Mouse (Mus musculus): ENCODE data around the gene Ptcd3. TPM values are rescaled to one million over a fixed set of nuclear protein-coding genes. Genes with fewer than 3 reads are reported as not detected.
A peak's percentile ranks its signal among the peaks of the same experiment; 100 is the strongest.
"Not testable (repeated sequence)": the region's sequence is repeated elsewhere in the genome, so short reads cannot be mapped to it uniquely, and the experiment has no call there.

Ptcd3 gene
- polyA plus RNA-seq, 1 experiment from 2014 or later: 125 TPM

DNA sequence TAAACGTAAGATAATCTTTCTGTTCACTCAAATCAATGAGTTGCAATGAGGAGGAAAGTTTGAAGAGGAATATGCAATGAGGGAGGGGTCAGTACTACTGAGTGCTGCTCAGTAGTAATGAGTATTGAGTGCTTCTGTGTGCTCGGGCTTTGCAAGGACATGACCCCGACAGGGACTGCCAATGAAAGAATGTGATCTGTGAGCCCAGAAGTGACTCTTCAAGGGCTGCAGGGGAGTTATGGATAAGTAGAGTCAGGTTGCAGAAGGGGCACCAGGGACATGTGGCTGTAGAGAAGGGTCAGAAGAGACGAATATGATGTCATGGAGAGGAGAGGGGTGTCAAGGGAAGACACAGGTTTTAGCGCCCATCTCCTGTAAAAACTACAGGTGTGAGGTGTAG lies 23.8 kb upstream of the Ptcd3 start:
- Histone ChIP-seq H3K36me3 (ENCODE audit: control insufficient read depth, insufficient read depth, low read length) (peaks cover 28% of the 10 kb centered on the region), H3K4me2 (no peak overlapping the region), H3K27me3 (ENCODE audit: control insufficient read depth, insufficient read depth, low read length) (no peaks in the 10 kb centered on the region), H3K9me3 (ENCODE audit: control insufficient read depth, low read length) (no peaks in the 10 kb centered on the region), H3K27ac (ENCODE audit: low read depth, low read length) (no peak overlapping the region), H3K4me1 (ENCODE audit: control insufficient read depth, insufficient read depth, low read length) (no peaks in the 10 kb centered on the region), H3K9ac (ENCODE audit: low read length) (no peak overlapping the region), H3K4me3 (ENCODE audit: low read depth, low read length) (no peak overlapping the region)
- ATAC-seq (ENCODE audit: low FRiP score): no peak
- 83% methylated on average over 5 of the region's 5 CpGs for WGBS
- no peak for DNase-seq (ENCODE audit: low spot score, missing footprints)

DNA sequence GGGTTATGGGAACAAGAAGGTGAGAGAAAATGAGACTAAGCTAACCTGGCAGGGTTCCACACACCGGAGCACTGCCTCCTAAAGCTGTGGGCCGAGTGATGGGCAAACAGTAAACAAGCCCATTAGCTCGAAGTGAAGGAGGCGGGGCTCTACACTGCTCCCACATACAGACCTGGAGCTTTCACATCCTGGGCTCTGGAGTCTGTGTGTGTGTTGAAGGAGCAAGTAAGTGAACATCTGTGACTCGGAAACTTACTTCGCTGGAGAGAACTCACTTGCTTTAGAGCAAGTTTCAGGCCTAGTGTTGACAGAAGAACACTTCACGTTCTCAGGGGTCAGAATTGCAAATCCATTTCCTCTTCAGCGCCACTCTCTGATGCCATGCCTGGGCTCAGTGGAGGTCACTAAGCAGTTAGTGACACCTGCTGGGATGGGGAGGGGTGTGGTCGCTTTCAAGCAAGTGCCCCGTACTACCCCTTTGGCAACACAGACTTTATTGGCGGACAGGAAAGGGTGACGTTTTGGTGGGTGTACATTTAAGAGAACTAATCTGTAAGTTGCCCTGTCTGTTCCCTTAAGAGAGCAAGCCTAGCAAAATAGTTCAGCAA lies 22.4 kb upstream of the Ptcd3 start:
- Histone ChIP-seq H3K9me3 (ENCODE audit: control insufficient read depth, low read length) (no peaks in the 10 kb centered on the region), H3K27me3 (ENCODE audit: control insufficient read depth, insufficient read depth, low read length) (no peaks in the 10 kb centered on the region), H3K27ac (ENCODE audit: low read depth, low read length) (no peak overlapping the region), H3K9ac (ENCODE audit: low read length) (no peak overlapping the region), H3K4me3 (ENCODE audit: low read depth, low read length) (no peak overlapping the region), H3K4me1 (ENCODE audit: control insufficient read depth, insufficient read depth, low read length) (no peaks in the 10 kb centered on the region), H3K4me2 (no peak overlapping the region), H3K36me3 (ENCODE audit: control insufficient read depth, insufficient read depth, low read length) (peaks cover 25% of the 10 kb centered on the region)
- ATAC-seq (ENCODE audit: low FRiP score) (no peak), DNase-seq (ENCODE audit: low spot score, missing footprints) (no peak)
- WGBS: 88% methylated on average over 12 of the region's 12 CpGs

DNA sequence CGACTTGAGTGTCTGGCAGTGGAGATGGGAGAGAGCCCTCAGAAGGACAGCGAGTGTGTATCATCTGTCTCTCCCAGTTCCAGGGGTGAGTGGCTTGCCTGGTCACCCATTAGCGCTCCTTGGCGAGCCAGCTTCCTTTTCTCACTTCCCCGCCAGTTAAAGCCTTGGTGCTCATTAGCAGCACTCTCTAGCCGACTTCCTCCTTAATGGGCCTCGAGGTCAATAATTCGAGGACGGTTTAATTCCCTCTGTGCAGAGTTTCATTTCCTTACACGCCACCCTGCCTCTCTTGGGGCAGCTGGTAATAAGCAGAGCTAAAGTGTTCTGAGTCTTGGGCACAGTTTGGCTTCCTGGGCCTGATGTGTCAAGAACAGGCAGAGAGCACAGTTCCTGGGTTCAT lies 21.5 kb upstream of the Ptcd3 start:
- Histone ChIP-seq H3K27me3 (ENCODE audit: control insufficient read depth, insufficient read depth, low read length) (no peaks in the 10 kb centered on the region), H3K4me1 (ENCODE audit: control insufficient read depth, insufficient read depth, low read length) (no peaks in the 10 kb centered on the region), H3K36me3 (ENCODE audit: control insufficient read depth, insufficient read depth, low read length) (peaks cover 25% of the 10 kb centered on the region), H3K9ac (ENCODE audit: low read length) (no peak overlapping the region), H3K4me3 (ENCODE audit: low read depth, low read length) (no peak overlapping the region), H3K4me2 (no peak overlapping the region), H3K9me3 (ENCODE audit: control insufficient read depth, low read length) (no peaks in the 10 kb centered on the region), H3K27ac (ENCODE audit: low read depth, low read length) (no peak overlapping the region)
- ATAC-seq (ENCODE audit: low FRiP score): no peak
- WGBS: 94% methylated on average over 10 of the region's 10 CpGs
- no peak for DNase-seq (ENCODE audit: low spot score, missing footprints)

DNA sequence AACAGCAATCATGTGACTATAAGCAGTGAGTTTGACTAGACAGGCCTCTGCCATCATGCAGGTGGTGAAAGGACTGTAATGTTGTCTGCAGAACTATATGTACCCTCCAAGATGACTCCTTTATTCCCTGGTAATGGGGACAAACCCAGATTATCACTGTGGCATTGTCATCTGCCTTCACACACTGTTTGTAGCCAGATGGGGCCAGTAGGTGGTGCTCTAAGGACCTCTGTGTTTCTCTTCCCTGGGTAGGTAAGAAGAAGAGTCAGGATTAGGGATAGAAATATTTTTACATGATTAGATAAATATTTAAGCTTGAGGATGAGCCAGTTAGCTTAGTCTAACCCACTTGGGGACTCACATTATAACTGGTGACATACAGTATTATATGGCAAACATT lies 19.4 kb upstream of the Ptcd3 start:
- ATAC-seq (ENCODE audit: low FRiP score): no peak
- no peak overlapping the region for H3K9ac ChIP-seq (ENCODE audit: low read length)
- DNase-seq (ENCODE audit: low spot score, missing footprints): peak; percentile 91
- no peak overlapping the region for H3K4me3 ChIP-seq (ENCODE audit: low read depth, low read length)
- H3K27me3 ChIP-seq (ENCODE audit: control insufficient read depth, insufficient read depth, low read length): no peaks in the 10 kb centered on the region
- no peak overlapping the region for H3K27ac ChIP-seq (ENCODE audit: low read depth, low read length)
- H3K36me3 ChIP-seq (ENCODE audit: control insufficient read depth, insufficient read depth, low read length): peaks cover 15% of the 10 kb centered on the region
- no peaks in the 10 kb centered on the region for H3K4me1 ChIP-seq (ENCODE audit: control insufficient read depth, insufficient read depth, low read length)
- H3K4me2 ChIP-seq: no peak overlapping the region
- H3K9me3 ChIP-seq (ENCODE audit: control insufficient read depth, low read length): no peaks in the 10 kb centered on the region

DNA sequence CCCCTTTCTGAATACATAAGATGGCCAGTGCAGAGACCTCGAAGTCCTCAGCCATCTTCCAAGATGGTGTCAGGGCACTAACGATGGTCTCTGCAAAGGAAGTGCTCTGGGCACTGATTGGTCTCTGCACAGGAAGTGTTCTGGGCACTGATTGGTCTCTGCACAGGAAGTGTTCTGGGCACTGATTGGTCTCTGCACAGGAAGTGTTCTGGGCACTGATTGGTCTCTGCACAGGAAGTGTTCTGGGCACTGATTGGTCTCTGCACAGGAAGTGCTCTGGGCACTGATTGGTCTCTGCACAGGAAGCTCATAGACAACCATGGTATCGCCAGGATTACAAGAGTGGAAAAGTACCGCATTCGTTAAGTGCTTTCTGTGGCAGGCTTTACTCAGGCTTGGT lies 16.7 kb upstream of the Ptcd3 start:
- not testable (repeated sequence) for H3K27ac ChIP-seq (ENCODE audit: low read depth, low read length); DNase-seq (ENCODE audit: low spot score, missing footprints); H3K4me1 ChIP-seq (ENCODE audit: control insufficient read depth, insufficient read depth, low read length); H3K4me2 ChIP-seq; H3K36me3 ChIP-seq (ENCODE audit: control insufficient read depth, insufficient read depth, low read length); H3K4me3 ChIP-seq (ENCODE audit: low read depth, low read length); H3K27me3 ChIP-seq (ENCODE audit: control insufficient read depth, insufficient read depth, low read length); H3K9ac ChIP-seq (ENCODE audit: low read length); H3K9me3 ChIP-seq (ENCODE audit: control insufficient read depth, low read length); ATAC-seq (ENCODE audit: low FRiP score)
- WGBS: 88% methylated on average over 5 of the region's 5 CpGs

DNA sequence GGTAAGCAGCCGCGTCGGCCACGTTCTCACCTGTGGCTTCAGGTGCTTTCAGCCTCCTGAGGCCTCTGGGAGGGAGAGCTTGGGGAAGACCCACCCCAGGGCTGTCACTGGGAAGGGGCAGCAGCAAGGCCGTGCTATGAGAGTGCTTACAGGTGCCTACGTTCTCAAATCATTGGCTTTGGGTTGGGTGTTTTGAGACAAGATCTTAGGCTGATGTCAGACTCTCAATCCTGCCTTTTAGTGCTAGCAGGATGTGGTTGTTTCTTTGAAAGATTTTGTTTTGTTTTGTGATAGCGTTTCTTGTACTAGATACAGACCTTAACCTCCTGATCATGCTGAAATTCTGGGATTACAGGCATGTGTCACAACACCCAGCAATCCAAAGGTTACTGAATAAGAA lies 12.2 kb upstream of the Ptcd3 start:
- Histone ChIP-seq H3K4me3 (ENCODE audit: low read depth, low read length) (no peak overlapping the region), H3K4me1 (ENCODE audit: control insufficient read depth, insufficient read depth, low read length) (no peaks in the 10 kb centered on the region), H3K4me2 (no peak overlapping the region), H3K27ac (ENCODE audit: low read depth, low read length) (no peak overlapping the region), H3K9me3 (ENCODE audit: control insufficient read depth, low read length) (no peaks in the 10 kb centered on the region), H3K36me3 (ENCODE audit: control insufficient read depth, insufficient read depth, low read length) (peaks cover 8% of the 10 kb centered on the region; the same call in 1 of the 2 replicates), H3K27me3 (ENCODE audit: control insufficient read depth, insufficient read depth, low read length) (no peaks in the 10 kb centered on the region), H3K9ac (ENCODE audit: low read length) (no peak overlapping the region)
- 94% methylated on average over 7 of the region's 7 CpGs for WGBS
- DNase-seq (ENCODE audit: low spot score, missing footprints): no peak
- no peak for ATAC-seq (ENCODE audit: low FRiP score)

DNA sequence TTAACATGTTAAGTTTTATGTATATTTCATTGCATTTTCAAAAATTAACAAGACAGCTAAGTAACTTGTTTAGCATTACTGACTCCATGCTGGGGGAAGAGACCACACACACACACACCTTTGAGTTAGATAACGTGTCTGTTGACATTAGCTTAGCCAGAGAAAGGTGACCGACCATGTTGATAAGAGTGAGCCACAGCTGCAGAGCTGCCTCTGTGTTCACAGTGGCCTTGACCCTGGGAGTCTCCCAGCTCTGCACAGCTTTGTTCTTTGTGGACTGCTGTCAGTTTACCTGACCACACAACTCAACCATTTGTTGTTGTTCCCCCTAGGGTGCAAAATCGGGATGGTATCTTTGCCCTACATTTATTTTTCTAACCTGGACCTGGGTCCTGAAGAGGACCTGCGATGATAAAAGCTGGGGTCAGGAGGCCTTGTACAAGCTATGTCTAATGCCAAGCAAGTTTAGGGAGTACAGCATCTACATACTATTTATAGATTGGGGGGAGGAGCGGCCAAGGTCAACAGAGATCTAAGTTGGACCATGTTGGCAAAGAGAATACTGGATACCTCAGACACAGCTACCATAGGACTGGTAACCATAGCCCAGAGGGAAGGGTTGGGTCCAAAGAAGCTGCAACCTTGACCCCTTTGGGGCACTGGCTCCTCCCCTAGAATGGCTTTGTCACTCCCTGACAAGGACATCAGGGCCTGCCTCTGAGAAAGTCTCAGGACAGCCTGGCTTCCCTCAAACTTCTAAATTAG lies 3.3 kb upstream of the Ptcd3 start:
- H3K9me3 ChIP-seq (ENCODE audit: control insufficient read depth, low read length): no peaks in the 10 kb centered on the region
- no peak overlapping the region for H3K4me3 ChIP-seq (ENCODE audit: low read depth, low read length)
- H3K36me3 ChIP-seq (ENCODE audit: control insufficient read depth, insufficient read depth, low read length): no peaks in the 10 kb centered on the region; the same call in 1 of the 2 replicates
- H3K9ac ChIP-seq (ENCODE audit: low read length): no peak overlapping the region
- H3K4me2 ChIP-seq: no peak overlapping the region
- no peak for DNase-seq (ENCODE audit: low spot score, missing footprints)
- no peaks in the 10 kb centered on the region for H3K27me3 ChIP-seq (ENCODE audit: control insufficient read depth, insufficient read depth, low read length)
- 84% methylated on average over 5 of the region's 5 CpGs for WGBS
- peaks cover 3% of the 10 kb centered on the region for H3K4me1 ChIP-seq (ENCODE audit: control insufficient read depth, insufficient read depth, low read length)
- no peak overlapping the region for H3K27ac ChIP-seq (ENCODE audit: low read depth, low read length)
- ATAC-seq (ENCODE audit: low FRiP score): no peak

DNA sequence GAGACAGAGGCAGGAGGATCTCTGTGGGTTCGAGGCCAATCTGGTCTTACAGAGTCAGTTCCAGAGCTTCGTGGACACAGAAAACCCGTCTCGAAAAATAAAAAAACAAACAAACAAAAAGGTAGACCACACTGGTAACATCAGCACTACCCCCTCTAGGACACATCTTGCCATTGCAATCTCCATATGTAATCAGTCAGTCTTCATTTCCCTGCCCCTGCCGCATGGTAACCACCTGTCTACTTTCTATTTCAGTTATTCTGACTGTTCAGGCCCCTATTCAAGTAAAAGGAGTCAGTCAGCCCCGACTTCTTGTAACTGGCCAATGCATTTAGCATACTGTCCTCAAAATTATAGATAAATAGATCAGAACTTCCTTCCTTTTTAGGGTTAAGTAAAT lies 1.3 kb upstream of the Ptcd3 start:
- Histone ChIP-seq H3K27me3 (ENCODE audit: control insufficient read depth, insufficient read depth, low read length) (no peaks in the 10 kb centered on the region), H3K4me1 (ENCODE audit: control insufficient read depth, insufficient read depth, low read length) (peaks cover 3% of the 10 kb centered on the region), H3K9me3 (ENCODE audit: control insufficient read depth, low read length) (no peaks in the 10 kb centered on the region), H3K4me2 (peak overlapping the region; percentile 68), H3K9ac (ENCODE audit: low read length) (no peak overlapping the region; the same call in 1 of the 2 replicates), H3K36me3 (ENCODE audit: control insufficient read depth, insufficient read depth, low read length) (no peaks in the 10 kb centered on the region), H3K4me3 (ENCODE audit: low read depth, low read length) (peak overlapping the region; percentile 79), H3K27ac (ENCODE audit: low read depth, low read length) (no peak overlapping the region)
- ATAC-seq (ENCODE audit: low FRiP score) (no peak), DNase-seq (ENCODE audit: low spot score, missing footprints) (peak; percentile 61)
- 74% methylated on average over 6 of the region's 6 CpGs for WGBS

DNA sequence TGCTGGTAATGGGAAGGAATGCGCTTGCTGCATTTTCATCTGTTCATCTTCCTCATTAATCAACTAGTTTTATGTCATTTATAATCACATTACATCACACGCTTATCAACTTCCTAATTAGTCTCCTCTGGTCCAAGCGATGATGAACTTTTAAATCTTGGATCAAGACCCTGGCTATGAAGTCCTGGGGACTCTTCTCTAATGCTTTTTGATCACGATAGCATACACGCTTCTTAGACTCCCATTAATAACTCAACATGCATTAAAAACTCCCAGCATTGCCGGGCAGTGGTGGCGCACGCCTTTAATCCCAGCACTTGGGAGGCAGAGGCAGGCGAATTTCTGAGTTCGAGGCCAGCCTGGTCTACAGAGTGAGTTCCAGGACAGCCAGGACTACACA lies 834 bp upstream of the Ptcd3 start:
- Histone ChIP-seq H3K27me3 (ENCODE audit: control insufficient read depth, insufficient read depth, low read length) (no peaks in the 10 kb centered on the region), H3K9ac (ENCODE audit: low read length) (peak overlapping the region; percentile 58; the same call in 1 of the 2 replicates), H3K36me3 (ENCODE audit: control insufficient read depth, insufficient read depth, low read length) (no peaks in the 10 kb centered on the region), H3K4me3 (ENCODE audit: low read depth, low read length) (peak overlapping the region; percentile 79), H3K27ac (ENCODE audit: low read depth, low read length) (no peak overlapping the region), H3K9me3 (ENCODE audit: control insufficient read depth, low read length) (no peaks in the 10 kb centered on the region), H3K4me1 (ENCODE audit: control insufficient read depth, insufficient read depth, low read length) (peaks cover 3% of the 10 kb centered on the region), H3K4me2 (peak overlapping the region; percentile 68)
- 30% methylated on average over 10 of the region's 10 CpGs for WGBS
- no peak for DNase-seq (ENCODE audit: low spot score, missing footprints)
- peak; percentile 25 for ATAC-seq (ENCODE audit: low FRiP score)
